Mouse (Mus musculus) subcutaneous adipose tissue, adult 2 months (tissue): Measurements from ENCODE around the gene Lrp4. TPM values are rescaled to one million over a fixed set of nuclear protein-coding genes. Genes with fewer than 3 reads are reported as not detected.

Experiments used
- polyA plus RNA-seq: library from polyadenylated mRNA; depleted of rRNA; stranded (reverse); fragments of >200 nt; gene quantifications from 2 replicates; pipeline ENCODE4 v1.2.3, GENCODE M21; 2012; ENCODE audit warnings: low replicate concordance; rRNA removed

Gene Lrp4
- 1.2 and 3.8 TPM in 2 replicates for polyA plus RNA-seq

GRCm38 (mm10) chr2:91457259-91457655 is at the start of gene Lrp4:
Lrp4 (plus strand) TSS chr2:91457511.

GRCm38 (mm10) chr2:91444286-91444892 is 12.9 kb upstream of the Lrp4 start, which contains the start of gene 1110051M20Rik:
1110051M20Rik (minus strand) TSS chr2:91444704.

GRCm38 (mm10) chr2:91526294-91527146 is 69.2 kb downstream of the Lrp4 start, which contains the start of gene Ckap5:
Ckap5 (plus strand) TSS chr2:91526762.

Other genes with a start within 250 kb of the Lrp4 start
- gene Ddb2, start 220.5 kb upstream of the Lrp4 start, polyA plus RNA-seq: 13.4 and 25.6 TPM in 2 replicates
- 30.3 and 49.8 TPM in 2 replicates for gene Pacsin3, start 201.6 kb upstream of the Lrp4 start, polyA plus RNA-seq
- 36.4 and 53.7 TPM in 2 replicates for gene Arfgap2, start 192.5 kb upstream of the Lrp4 start, polyA plus RNA-seq
- gene 1110051M20Rik, start 12.8 kb upstream of the Lrp4 start, polyA plus RNA-seq: 16.9 and 33.7 TPM in 2 replicates
- 8.4 and 13.0 TPM in 2 replicates for gene Ckap5, start 69.3 kb downstream of the Lrp4 start, polyA plus RNA-seq
- 0.10 and 0.55 TPM in 2 replicates for gene F2, start 178.9 kb downstream of the Lrp4 start, polyA plus RNA-seq
- 14.8 and 21.0 TPM in 2 replicates for gene Zfp408, start 192.3 kb downstream of the Lrp4 start, polyA plus RNA-seq
- 123 and 194 TPM in 2 replicates for gene Arhgap1, start 192.3 kb downstream of the Lrp4 start, polyA plus RNA-seq